Mouse (Mus musculus) bone marrow macrophage, adult 2 months (primary cell): Measurements from ENCODE around the gene Prex1. TPM values are rescaled to one million over a fixed set of nuclear protein-coding genes. Genes with fewer than 3 reads are reported as not detected.

Experiments
- H3K27ac ChIP-seq: 2 replicates; pipeline ENCODE4 v1.5.1; 2012; ENCODE audit warnings: low read depth, low read length; ENCODE audit not compliant: insufficient read depth
- H3K4me1 ChIP-seq: 2 replicates; pipeline ENCODE4 v1.6.1; 2012; ENCODE audit warnings: low read length; ENCODE audit not compliant: control insufficient read depth, insufficient read depth
- H3K4me3 ChIP-seq: 2 replicates; pipeline ENCODE4 v1.5.1; 2012; ENCODE audit warnings: mild to moderate bottlenecking, low read length, moderate library complexity; ENCODE audit not compliant: insufficient read depth
- CTCF ChIP-seq: IDR thresholded peaks from 2 replicates; pipeline ENCODE4 v1.5.1; 2012; ENCODE audit warnings: low read depth, mild to moderate bottlenecking, low read length, moderate library complexity
- POLR2A ChIP-seq: IDR thresholded peaks from 2 replicates; pipeline ENCODE4 v1.6.1; 2012; ENCODE audit warnings: mild to moderate bottlenecking, low read depth, low read length, borderline replicate concordance
- polyA plus RNA-seq: library from polyadenylated mRNA; stranded (reverse); fragments of >200 nt; gene quantifications from 2 replicates; pipeline ENCODE4 v1.2.4, GENCODE M21; 2012; ENCODE audit not compliant: missing spikeins, insufficient read depth, insufficient read length

Gene Prex1
- polyA plus RNA-seq, 1 experiment = 191 TPM

DNA sequence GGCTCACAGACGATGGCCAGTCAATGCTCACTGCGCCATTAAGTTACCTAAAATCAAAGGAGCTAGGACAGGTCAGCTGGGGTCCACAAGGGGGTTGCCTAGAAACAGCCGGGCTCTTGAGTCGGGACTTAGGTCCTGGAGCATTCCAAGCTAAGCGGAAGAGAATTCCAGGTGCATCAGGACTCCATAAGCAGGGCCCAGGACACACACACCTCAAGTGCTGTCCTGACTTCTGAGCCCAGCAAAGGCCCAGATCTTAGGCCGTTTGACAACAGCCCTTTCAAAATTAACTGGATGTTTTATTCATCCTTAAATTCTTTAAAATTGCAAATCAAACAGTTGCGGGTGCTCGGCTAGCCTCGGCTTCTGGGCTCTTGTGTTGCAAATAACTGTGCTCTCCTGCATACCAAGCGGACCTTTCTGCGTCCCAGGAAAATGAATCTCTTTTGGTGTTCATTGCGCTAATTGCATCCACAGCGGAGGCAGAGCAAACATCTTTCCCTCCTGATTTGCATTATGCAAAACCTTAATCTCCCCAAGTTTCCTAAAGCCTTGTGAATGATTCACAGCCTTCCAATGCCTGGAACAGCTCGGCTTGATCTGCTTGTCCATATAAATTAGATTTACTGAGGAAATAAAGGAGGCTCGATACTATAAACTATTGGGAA lies 161.7 kb downstream of the Prex1 start:
- Histone ChIP-seq H3K4me3 (no peak overlapping the region), H3K27ac (no peak overlapping the region), H3K4me1 (peaks cover 6% of the 10 kb centered on the region)
- TF ChIP-seq POLR2A (no peak), CTCF (no peak)

DNA sequence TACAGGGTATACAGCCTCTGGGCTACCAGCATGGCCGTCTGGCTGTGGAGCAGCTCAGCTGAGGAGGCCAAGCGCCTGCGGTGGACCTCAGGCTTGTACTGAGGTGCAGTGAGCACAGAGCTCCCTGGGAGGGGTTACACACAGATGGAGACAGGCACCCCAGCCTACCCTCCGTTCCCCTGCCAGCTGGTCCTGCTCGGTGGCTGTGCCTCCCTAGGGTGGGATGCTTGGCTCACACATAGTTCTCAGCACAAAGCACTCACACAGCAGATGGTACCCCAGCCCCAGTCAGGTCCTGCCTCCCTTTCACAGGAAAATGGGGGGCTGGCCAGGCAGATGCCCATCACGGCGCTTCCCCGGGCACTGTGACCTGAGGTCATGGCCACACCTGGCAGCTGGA lies 163.8 kb downstream of the Prex1 start:
- Histone ChIP-seq H3K4me3 (no peak overlapping the region), H3K27ac (no peak overlapping the region), H3K4me1 (peaks cover 6% of the 10 kb centered on the region)
- TF ChIP-seq POLR2A (no peak), CTCF (no peak)

DNA sequence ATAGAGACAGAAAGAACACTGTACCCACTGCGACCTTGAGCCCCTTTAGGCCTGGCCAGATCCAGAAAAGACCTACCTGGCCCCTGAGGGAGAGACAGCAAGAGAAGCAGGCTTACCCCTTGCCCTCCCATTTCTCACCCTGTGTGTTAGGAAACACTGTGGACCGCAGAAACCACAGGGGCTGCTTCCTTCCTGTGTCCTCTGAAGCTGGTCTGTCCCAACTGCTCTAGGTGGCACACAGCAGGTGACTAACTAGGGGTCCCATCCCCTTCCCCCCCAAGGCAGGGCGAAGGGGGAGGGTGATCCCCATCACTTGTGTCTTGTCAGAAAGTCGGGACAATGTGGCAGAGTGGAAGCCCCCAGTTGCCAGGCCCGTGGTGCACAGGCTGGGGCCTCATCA lies 164.6 kb downstream of the Prex1 start:
- TF ChIP-seq POLR2A = no peak
- no peak for TF ChIP-seq CTCF
- peaks cover 6% of the 10 kb centered on the region for H3K4me1 ChIP-seq
- H3K27ac ChIP-seq = no peak overlapping the region
- no peak overlapping the region for H3K4me3 ChIP-seq

DNA sequence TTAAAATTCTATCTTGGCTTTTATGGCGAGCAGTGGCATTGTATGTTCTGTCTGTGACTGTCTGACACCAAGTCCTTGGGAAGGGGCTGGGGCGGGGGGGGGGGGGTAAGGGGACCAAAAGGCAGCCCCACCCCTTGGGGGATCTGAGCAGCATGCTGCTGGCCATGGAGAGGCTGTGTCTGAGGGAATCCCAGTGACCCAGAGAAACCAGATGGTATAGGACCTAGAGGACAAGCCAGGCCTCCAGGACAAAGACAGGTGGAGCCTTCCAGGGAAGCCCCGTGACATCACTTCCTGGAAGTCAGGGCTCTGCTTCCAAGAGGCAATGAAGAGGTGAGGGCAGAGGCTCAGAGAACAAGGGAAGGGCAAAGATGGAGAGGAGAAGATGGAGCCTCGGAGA lies 168.1 kb downstream of the Prex1 start:
- Histone ChIP-seq H3K4me1 (peaks cover 6% of the 10 kb centered on the region), H3K4me3 (no peak overlapping the region)

DNA sequence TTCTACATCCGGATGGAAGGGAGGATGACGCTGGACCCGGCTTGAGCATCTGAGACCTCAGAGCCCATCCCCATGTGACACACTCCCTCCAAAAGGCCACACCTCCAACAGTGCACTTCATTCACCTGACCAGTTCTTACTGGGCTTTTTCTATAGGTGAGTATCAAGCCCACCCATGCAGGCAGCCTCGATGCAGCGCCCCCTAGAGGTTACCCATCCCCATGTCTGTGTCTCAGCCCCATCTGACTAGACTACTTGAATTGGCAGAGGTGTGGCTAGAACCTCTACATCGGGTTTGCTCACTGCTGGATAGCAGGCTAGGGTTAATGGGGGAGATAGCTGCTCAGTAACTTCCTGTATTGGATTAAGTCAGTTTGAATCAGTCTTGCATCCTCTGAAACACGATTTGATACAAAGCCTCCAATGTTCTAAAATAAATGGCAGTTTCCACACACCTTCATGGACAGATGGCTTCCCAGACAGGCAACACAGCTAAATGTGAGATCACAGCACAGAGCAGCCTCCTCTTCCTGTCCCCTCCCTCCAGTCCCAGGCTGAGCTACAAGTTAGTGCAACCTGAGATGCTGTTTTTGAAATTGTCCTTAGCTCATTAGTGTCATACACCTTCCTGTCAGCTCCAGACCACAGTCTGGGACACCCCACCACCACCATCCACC lies 168.9 kb downstream of the Prex1 start:
- TF ChIP-seq POLR2A = no peak
- no peak for TF ChIP-seq CTCF
- Histone ChIP-seq H3K27ac (no peak overlapping the region), H3K4me3 (no peak overlapping the region), H3K4me1 (peaks cover 6% of the 10 kb centered on the region)

More for the DNA sequence above, 168.1 kb downstream of the Prex1 start:
- H3K27ac ChIP-seq = no peak overlapping the region
- TF ChIP-seq POLR2A = no peak
- no peak for TF ChIP-seq CTCF

DNA sequence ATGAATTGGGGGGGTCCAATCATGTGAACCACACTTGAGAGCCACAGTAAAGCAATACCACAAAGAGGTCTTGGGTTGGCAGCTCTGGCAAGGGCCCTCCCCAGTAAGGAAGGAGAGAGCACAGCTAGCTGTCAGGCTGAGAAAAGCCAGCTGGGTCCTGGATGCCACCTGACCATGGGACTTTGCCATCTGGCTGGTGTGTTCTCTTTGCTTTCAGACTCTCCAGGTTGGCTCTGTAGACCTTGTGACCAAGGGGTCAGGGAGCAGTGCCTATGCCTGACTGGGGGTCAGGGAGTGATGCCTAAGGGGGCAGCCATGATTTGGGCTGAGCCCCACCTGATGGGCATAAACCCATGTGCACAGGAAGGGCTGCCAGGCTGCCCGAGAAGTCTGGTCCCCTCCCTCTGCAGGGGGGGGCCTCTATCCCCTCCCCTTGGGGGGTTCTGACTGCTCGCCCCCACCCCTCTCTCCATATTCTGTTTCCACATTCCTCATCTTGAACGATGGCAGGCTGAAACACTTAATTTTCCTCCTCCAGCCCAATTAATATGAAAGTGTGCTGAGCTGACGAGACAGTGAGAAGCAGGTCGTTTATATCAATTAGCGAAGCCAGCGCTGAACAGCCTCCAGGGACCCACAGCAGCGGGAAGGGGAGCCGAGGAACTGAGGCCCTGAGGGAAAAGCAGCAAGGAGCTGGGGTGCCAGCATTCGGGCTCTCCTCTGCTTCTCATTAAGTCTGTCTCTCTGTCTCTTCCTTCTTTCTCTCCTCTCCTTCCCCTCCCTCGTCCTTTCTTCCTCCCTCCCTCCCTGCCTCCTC lies 172.3 kb downstream of the Prex1 start:
- H3K4me3 ChIP-seq = no peak overlapping the region
- peaks cover 10% of the 10 kb centered on the region for H3K4me1 ChIP-seq
- no peak for TF ChIP-seq CTCF
- no peak for TF ChIP-seq POLR2A
- no peak overlapping the region for H3K27ac ChIP-seq

DNA sequence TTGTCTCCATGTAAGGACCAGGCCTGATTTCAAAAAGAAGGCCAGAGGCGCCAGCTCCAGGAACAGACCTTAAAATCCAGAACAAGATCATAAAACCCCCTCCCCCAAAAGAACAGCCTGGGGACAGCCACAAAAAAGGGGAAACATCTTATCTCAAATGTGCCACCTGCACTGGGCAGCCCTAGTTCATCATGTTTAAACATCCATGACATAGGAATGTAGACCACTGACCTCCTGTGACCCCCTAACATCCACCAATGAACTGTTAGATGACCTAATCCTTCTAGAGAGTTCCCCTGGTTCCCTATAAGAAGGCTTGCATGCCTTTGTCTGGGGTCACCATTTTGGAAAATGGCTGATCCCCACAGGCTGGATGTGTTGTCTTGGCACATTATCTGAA lies 173.4 kb downstream of the Prex1 start:
- TF ChIP-seq POLR2A (no peak), CTCF (no peak)
- Histone ChIP-seq H3K4me1 (peaks cover 10% of the 10 kb centered on the region), H3K4me3 (no peak overlapping the region), H3K27ac (no peak overlapping the region)

DNA sequence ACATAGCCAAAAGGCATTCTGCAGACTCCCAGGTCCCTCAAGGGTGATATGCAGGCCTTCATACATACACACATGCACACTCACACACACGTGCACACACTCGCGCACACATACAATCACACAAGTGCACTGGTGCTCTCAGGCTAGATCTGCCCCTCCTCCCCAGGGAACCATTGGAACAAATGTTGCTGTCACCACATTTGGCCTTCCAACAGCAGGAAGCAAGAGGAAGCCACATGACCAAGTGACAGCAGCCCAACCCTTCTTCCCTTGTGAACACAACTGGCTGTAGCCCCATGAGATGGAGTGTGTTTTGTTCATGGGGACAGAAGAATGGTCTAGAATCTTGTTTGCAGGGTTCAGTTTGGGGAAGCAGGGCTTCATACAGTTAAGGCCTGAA lies 176.7 kb downstream of the Prex1 start:
- no peak overlapping the region for H3K27ac ChIP-seq
- TF ChIP-seq POLR2A = no peak
- TF ChIP-seq CTCF = no peak
- no peak overlapping the region for H3K4me3 ChIP-seq
- H3K4me1 ChIP-seq = peaks cover 10% of the 10 kb centered on the region

DNA sequence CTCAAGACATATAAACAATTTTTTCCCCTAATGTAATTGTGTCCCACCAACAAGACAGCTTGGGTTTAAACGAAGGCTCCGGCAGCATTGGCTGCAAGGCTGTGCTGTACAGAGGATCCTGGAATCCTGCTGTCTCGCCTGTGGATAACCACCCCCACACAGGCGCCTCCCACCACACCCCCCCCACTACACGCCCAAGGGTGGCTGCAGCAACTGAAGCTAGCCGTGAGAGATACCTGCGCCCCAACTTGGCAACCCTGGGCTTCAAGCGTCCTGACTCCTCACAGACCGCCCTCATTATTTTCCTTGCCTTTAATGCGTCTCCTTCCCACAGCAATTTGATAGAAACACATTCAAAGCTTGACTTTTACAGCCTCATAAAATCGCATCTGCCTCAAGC lies 178.1 kb downstream of the Prex1 start:
- Histone ChIP-seq H3K4me3 (no peak overlapping the region), H3K27ac (no peak overlapping the region), H3K4me1 (peaks cover 10% of the 10 kb centered on the region)
- TF ChIP-seq CTCF (no peak), POLR2A (no peak)

DNA sequence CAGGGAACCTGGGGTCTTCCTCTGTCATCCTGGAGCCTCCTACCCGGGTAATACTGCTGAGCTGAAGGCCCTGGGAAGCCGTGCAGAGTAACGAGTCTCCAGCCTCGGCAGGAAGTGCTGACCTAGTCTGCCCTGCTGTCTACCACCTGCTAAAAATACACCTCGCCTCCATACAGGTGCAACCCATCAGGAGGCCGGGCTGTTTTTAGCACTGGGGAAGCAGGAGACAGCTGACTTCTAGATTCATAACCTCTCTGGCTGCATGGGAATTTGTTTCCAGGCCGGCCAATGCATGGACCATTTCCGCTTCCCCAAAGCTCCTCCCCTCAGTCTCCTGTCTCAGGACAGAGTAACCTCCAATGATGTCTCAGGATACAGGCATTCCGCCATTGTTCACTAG lies 187.4 kb downstream of the Prex1 start:
- TF ChIP-seq POLR2A (no peak), CTCF (no peak)
- H3K4me3 ChIP-seq = no peak overlapping the region
- peaks cover 12% of the 10 kb centered on the region for H3K4me1 ChIP-seq
- H3K27ac ChIP-seq = no peak overlapping the region
